Mouse (Mus musculus): ENCODE results near the gene Krt76.

GRCm38 (mm10) chr15:101904849-101905248, 12.1 kb upstream of the Krt76 start:
- no peak for TF ChIP-seq CTCF (IDR thresholded peaks at IDR 0.05; ENCODE audit: borderline replicate concordance, control insufficient read depth, extremely low read depth, insufficient read depth, low read length, poor library complexity)
- no peak for TF ChIP-seq POLR2A (IDR thresholded peaks at IDR 0.05; ENCODE audit: control insufficient read depth, extremely low read depth, insufficient read depth, low read length, poor library complexity)
